Mouse (Mus musculus): ENCODE data around the gene Dnttip2.
"Not testable (repeated sequence)": the region's sequence is repeated elsewhere in the genome, so short reads cannot be mapped to it uniquely, and the experiment has no call there.

Dnttip2 gene

GRCm38 (mm10) chr3:122274241-122275024, at the start of gene Dnttip2:
Dnttip2 (plus strand) TSS chr3:122274388.
- DNase-seq = peak; percentile 92 to 97

GRCm38 (mm10) chr3:122226972-122227371, 47.2 kb upstream of the Dnttip2 start:
- not testable (repeated sequence) for DNase-seq

GRCm38 (mm10) chr3:122235772-122236171, 38.4 kb upstream of the Dnttip2 start:
- DNase-seq = no peak

GRCm38 (mm10) chr3:122242876-122243275, 31.3 kb upstream of the Dnttip2 start:
- DNase-seq = no peak

GRCm38 (mm10) chr3:122243416-122244167, 30.6 kb upstream of the Dnttip2 start:
- DNase-seq = no peak

GRCm38 (mm10) chr3:122244759-122245158, 29.4 kb upstream of the Dnttip2 start:
- no peak for DNase-seq

- peak; percentile 94 to 96 for DNase-seq
Measured at GRCm38 (mm10) chr3:122245215-122245877, 28.8 kb upstream of the Dnttip2 start, which contains the start of gene Gclm. Gclm (plus strand) TSS chr3:122245557.

- peak; percentile 86 to 87 for DNase-seq
Measured at GRCm38 (mm10) chr3:122245878-122246332, 28.3 kb upstream of the Dnttip2 start.

GRCm38 (mm10) chr3:122246406-122246805, 27.8 kb upstream of the Dnttip2 start:
- DNase-seq = peak; percentile 42 to 51

- peak; percentile 26 to 38 for DNase-seq
Measured at GRCm38 (mm10) chr3:122246986-122247767, 27.0 kb upstream of the Dnttip2 start.

GRCm38 (mm10) chr3:122247768-122248100, 26.5 kb upstream of the Dnttip2 start:
- no peak for DNase-seq

- no peak for DNase-seq
Measured at GRCm38 (mm10) chr3:122252466-122253253, 21.5 kb upstream of the Dnttip2 start.

GRCm38 (mm10) chr3:122254050-122254449, 20.1 kb upstream of the Dnttip2 start:
- not testable (repeated sequence) for DNase-seq

- DNase-seq = peak in 1 of 2 experiments; percentile 30
Measured at GRCm38 (mm10) chr3:122269986-122270385, 4.2 kb upstream of the Dnttip2 start.

- DNase-seq = not testable (repeated sequence)
Measured at GRCm38 (mm10) chr3:122272565-122272964, 1.6 kb upstream of the Dnttip2 start.

GRCm38 (mm10) chr3:122273407-122274240, 564 bp upstream of the Dnttip2 start:
- DNase-seq = no peak

GRCm38 (mm10) chr3:122275111-122275510, 923 bp downstream of the Dnttip2 start:
- no peak for DNase-seq

- DNase-seq = no peak
Measured at GRCm38 (mm10) chr3:122287195-122287594, 13.0 kb downstream of the Dnttip2 start.

GRCm38 (mm10) chr3:122288613-122289195, 14.5 kb downstream of the Dnttip2 start:
- no peak for DNase-seq

- DNase-seq = not testable (repeated sequence)
Measured at GRCm38 (mm10) chr3:122289344-122289743, 15.2 kb downstream of the Dnttip2 start.
